Mouse (Mus musculus): ENCODE results near the gene Pdk2. TPM values are rescaled to one million over a fixed set of nuclear protein-coding genes. Genes with fewer than 3 reads are reported as not detected.

The Pdk2 gene
- total RNA-seq, 1 experiment from 2014 or later = 147 TPM

GRCm38 (mm10) chr11:94986435-94986834, 54.7 kb downstream of the Pdk2 start:
- DNase-seq = no peak

GRCm38 (mm10) chr11:94985822-94986221, 55.3 kb downstream of the Pdk2 start:
- DNase-seq = no peak

GRCm38 (mm10) chr11:94985140-94985539, 56.0 kb downstream of the Pdk2 start:
- no peak for DNase-seq

GRCm38 (mm10) chr11:94979462-94980179, 61.5 kb downstream of the Pdk2 start:
- no peak for DNase-seq

- peak; percentile 99 for DNase-seq
Measured at GRCm38 (mm10) chr11:94978947-94979346, 62.2 kb downstream of the Pdk2 start.

- DNase-seq = no peak
Measured at GRCm38 (mm10) chr11:94978178-94978915, 62.8 kb downstream of the Pdk2 start.

Other genes with a start within 250 kb of the Pdk2 start
- 358 and 494 TPM in 2 replicates for gene Col1a1, start 105.1 kb downstream of the Pdk2 start, total RNA-seq (2021)
- gene Hils1, start 73.8 kb downstream of the Pdk2 start, total RNA-seq (2021) = not detected in 2 replicates
- gene Sgca, start 65.0 kb downstream of the Pdk2 start, total RNA-seq (2021) = 0.26 TPM in 1 of 2 replicates, not detected in the other
- gene Ppp1r9b, start 50.3 kb downstream of the Pdk2 start, total RNA-seq (2021) = 101 and 109 TPM in 2 replicates
- 5.4 and 7.3 TPM in 2 replicates for gene Samd14, start 31.5 kb downstream of the Pdk2 start, total RNA-seq (2021)
- 33.9 and 36.1 TPM in 2 replicates for gene Itga3, start 35.4 kb upstream of the Pdk2 start, total RNA-seq (2021)
- not detected in 2 replicates for gene Dlx3, start 78.8 kb upstream of the Pdk2 start, total RNA-seq (2021)
- not detected in 2 replicates for gene Dlx4, start 104.9 kb upstream of the Pdk2 start, total RNA-seq (2021)
- not detected in 2 replicates for gene Tac4, start 220.2 kb upstream of the Pdk2 start, total RNA-seq (2021)